Mouse (Mus musculus) lung, embryonic 16.5 days (tissue): ENCODE data around the gene Tspan18. TPM values are rescaled to one million over a fixed set of nuclear protein-coding genes. Genes with fewer than 3 reads are reported as not detected.

Experiments
- ATAC-seq: fragments of 200-750 bp; cut with Nextera tagmentation; 2 replicates; pipeline ENCODE4 v1.8.0; 2017; ENCODE audit warnings: low read depth, mild to moderate bottlenecking, moderate library complexity
- H3K27ac ChIP-seq: fragments of 300-500 bp; sonication (generic); 2 replicates; pipeline ENCODE4 v1.5.1; 2014; ENCODE audit warnings: mild to moderate bottlenecking, control low read depth, low read length
- H3K27me3 ChIP-seq: fragments of 300-500 bp; sonication (generic); 2 replicates; pipeline ENCODE4 v1.6.1; 2014; ENCODE audit warnings: low read depth, low read length, mixed read lengths; ENCODE audit not compliant: control insufficient read depth, insufficient read depth
- H3K36me3 ChIP-seq: fragments of 300-500 bp; sonication (generic); 2 replicates; pipeline ENCODE4 v1.6.1; 2014; ENCODE audit warnings: low read length; ENCODE audit not compliant: control insufficient read depth, insufficient read depth
- H3K4me1 ChIP-seq: fragments of 300-500 bp; sonication (generic); replicated peaks from 2 replicates; pipeline ENCODE4 v1.6.1; 2014; ENCODE audit warnings: low read length, mixed read lengths; ENCODE audit not compliant: control insufficient read depth, insufficient read depth
- H3K4me2 ChIP-seq: fragments of 300-500 bp; sonication (generic); 2 replicates; pipeline ENCODE4 v1.6.1; 2014; ENCODE audit warnings: low read depth, low read length, control low read depth
- H3K4me3 ChIP-seq: fragments of 300-500 bp; sonication (generic); 2 replicates; pipeline ENCODE4 v1.5.1; 2014; ENCODE audit warnings: mild to moderate bottlenecking, low read length, control low read depth
- H3K9ac ChIP-seq: fragments of 300-500 bp; sonication (generic); 2 replicates; pipeline ENCODE4 v1.6.1; 2014; ENCODE audit warnings: low read length, control low read depth
- H3K9me3 ChIP-seq: fragments of 300-500 bp; sonication (generic); 2 replicates; pipeline ENCODE4 v1.6.1; 2016; ENCODE audit warnings: low read length; ENCODE audit not compliant: control insufficient read depth
- WGBS: fragments of 180-500 bp; shearing (Covaris S2); extraction: QIAGEN DNeasy Blood & Tissue Kit; methylation state at CpG from one replicate; pipeline ENCODE4 v1.1.7; 2014; 5-methylcytosine and 5-hydroxymethylcytosine counted together
- polyA plus RNA-seq: library from polyadenylated mRNA; unstranded; fragments of >200 nt; fragmentation: Nextera tagmentation; extraction: Ambion mirVana; gene quantifications from 2 replicates; pipeline ENCODE4 v1.2.1, GENCODE M21; 2015

The Tspan18 gene
- polyA plus RNA-seq, 1 experiment from 2014 or later = 29.7 TPM

- Histone ChIP-seq H3K9me3 (no peaks in the 10 kb centered on the region), H3K4me2 (no peak overlapping the region), H3K27ac (no peak overlapping the region), H3K9ac (no peak overlapping the region), H3K4me3 (no peak overlapping the region), H3K4me1 (0 out of 2 replicates have a peak, but pooled peaks cover 2% of the 10 kb centered on the region), H3K36me3 (no peaks in the 10 kb centered on the region), H3K27me3 (no peaks in the 10 kb centered on the region)
- WGBS = 73% methylated on average over 14 of the region's 14 CpGs
- ATAC-seq = no peak
Measured at GRCm38 (mm10) chr2:93309724-93310413, 24.4 kb downstream of the Tspan18 start.

- Histone ChIP-seq H3K27me3 (no peaks in the 10 kb centered on the region), H3K4me2 (no peak overlapping the region), H3K4me1 (peaks cover 3% of the 10 kb centered on the region; the same call in 1 of the 2 replicates), H3K4me3 (no peak overlapping the region), H3K36me3 (no peaks in the 10 kb centered on the region), H3K27ac (no peak overlapping the region), H3K9ac (no peak overlapping the region), H3K9me3 (no peaks in the 10 kb centered on the region)
- 80% methylated on average over 4 of the region's 4 CpGs for WGBS
- ATAC-seq = no peak
Measured at GRCm38 (mm10) chr2:93306898-93307297, 27.4 kb downstream of the Tspan18 start.

GRCm38 (mm10) chr2:93304273-93304634, 30.1 kb downstream of the Tspan18 start:
- 0 out of 2 replicates have a peak, but pooled peaks have one; percentile 45 for ATAC-seq
- no peaks in the 10 kb centered on the region for H3K36me3 ChIP-seq
- H3K27me3 ChIP-seq = no peaks in the 10 kb centered on the region
- H3K9me3 ChIP-seq = no peaks in the 10 kb centered on the region
- H3K27ac ChIP-seq = peak overlapping the region; percentile 77
- H3K9ac ChIP-seq = no peak overlapping the region
- no peak overlapping the region for H3K4me3 ChIP-seq
- peaks cover 3% of the 10 kb centered on the region; the same call in 1 of the 2 replicates for H3K4me1 ChIP-seq
- H3K4me2 ChIP-seq = no peak overlapping the region
- 51% methylated on average over 4 of the region's 4 CpGs for WGBS

- H3K4me1 ChIP-seq = peaks cover 3% of the 10 kb centered on the region; the same call in 1 of the 2 replicates
Measured at GRCm38 (mm10) chr2:93303585-93304272, 30.6 kb downstream of the Tspan18 start.

GRCm38 (mm10) chr2:93303260-93303584, 31.1 kb downstream of the Tspan18 start:
- Histone ChIP-seq H3K9me3 (no peaks in the 10 kb centered on the region), H3K4me3 (no peak overlapping the region), H3K27me3 (no peaks in the 10 kb centered on the region), H3K9ac (no peak overlapping the region), H3K27ac (peak overlapping the region; percentile 78), H3K4me2 (no peak overlapping the region), H3K36me3 (no peaks in the 10 kb centered on the region), H3K4me1 (peaks cover 3% of the 10 kb centered on the region; the same call in 1 of the 2 replicates)
- 48% methylated on average over 5 of the region's 5 CpGs for whole genome bisulfite sequencing
- no peak; the same call in 1 of the 2 replicates for ATAC-seq

More at GRCm38 (mm10) chr2:93303585-93304272, 30.6 kb downstream of the Tspan18 start:
- no peaks in the 10 kb centered on the region for H3K36me3 ChIP-seq
- H3K9ac ChIP-seq = no peak overlapping the region
- no peaks in the 10 kb centered on the region for H3K9me3 ChIP-seq
- no peak overlapping the region for H3K4me2 ChIP-seq
- whole genome bisulfite sequencing = 27% methylated on average over 16 of the region's 16 CpGs
- no peak overlapping the region for H3K4me3 ChIP-seq
- ATAC-seq = peak; percentile 86
- peak overlapping the region; percentile 77 for H3K27ac ChIP-seq
- no peaks in the 10 kb centered on the region for H3K27me3 ChIP-seq

GRCm38 (mm10) chr2:93297656-93298055, 36.6 kb downstream of the Tspan18 start:
- ATAC-seq = no peak
- Histone ChIP-seq H3K4me3 (no peak overlapping the region), H3K4me1 (no peaks in the 10 kb centered on the region)

GRCm38 (mm10) chr2:93291186-93291926, 42.9 kb downstream of the Tspan18 start:
- 73% methylated on average over 13 of the region's 13 CpGs for WGBS
- Histone ChIP-seq H3K36me3 (no peaks in the 10 kb centered on the region), H3K4me1 (no peaks in the 10 kb centered on the region), H3K27me3 (no peaks in the 10 kb centered on the region), H3K9me3 (0 out of 2 replicates have a peak, but pooled peaks cover 3% of the 10 kb centered on the region), H3K4me3 (no peak overlapping the region), H3K9ac (no peak overlapping the region), H3K4me2 (no peak overlapping the region), H3K27ac (no peak overlapping the region)
- no peak for ATAC-seq

More at GRCm38 (mm10) chr2:93297656-93298055, 36.6 kb downstream of the Tspan18 start:
- H3K36me3 ChIP-seq = no peaks in the 10 kb centered on the region
- WGBS = 50% methylated on average over 3 of the region's 3 CpGs
- no peak overlapping the region for H3K27ac ChIP-seq
- H3K9ac ChIP-seq = no peak overlapping the region
- H3K27me3 ChIP-seq = no peaks in the 10 kb centered on the region
- no peak overlapping the region for H3K4me2 ChIP-seq
- 0 out of 2 replicates have a peak, but pooled peaks cover 3% of the 10 kb centered on the region for H3K9me3 ChIP-seq

- Histone ChIP-seq H3K4me3 (no peak overlapping the region), H3K9me3 (0 out of 2 replicates have a peak, but pooled peaks cover 3% of the 10 kb centered on the region), H3K36me3 (no peaks in the 10 kb centered on the region), H3K27me3 (no peaks in the 10 kb centered on the region), H3K9ac (no peak overlapping the region), H3K4me1 (no peaks in the 10 kb centered on the region), H3K4me2 (no peak overlapping the region), H3K27ac (no peak overlapping the region)
- no peak for ATAC-seq
- 47% methylated on average over 7 of the region's 7 CpGs for WGBS
Measured at GRCm38 (mm10) chr2:93290345-93291118, 43.8 kb downstream of the Tspan18 start.
